ENCODE assay signal across 8 mouse cellular contexts in the genomic region with DNA sequence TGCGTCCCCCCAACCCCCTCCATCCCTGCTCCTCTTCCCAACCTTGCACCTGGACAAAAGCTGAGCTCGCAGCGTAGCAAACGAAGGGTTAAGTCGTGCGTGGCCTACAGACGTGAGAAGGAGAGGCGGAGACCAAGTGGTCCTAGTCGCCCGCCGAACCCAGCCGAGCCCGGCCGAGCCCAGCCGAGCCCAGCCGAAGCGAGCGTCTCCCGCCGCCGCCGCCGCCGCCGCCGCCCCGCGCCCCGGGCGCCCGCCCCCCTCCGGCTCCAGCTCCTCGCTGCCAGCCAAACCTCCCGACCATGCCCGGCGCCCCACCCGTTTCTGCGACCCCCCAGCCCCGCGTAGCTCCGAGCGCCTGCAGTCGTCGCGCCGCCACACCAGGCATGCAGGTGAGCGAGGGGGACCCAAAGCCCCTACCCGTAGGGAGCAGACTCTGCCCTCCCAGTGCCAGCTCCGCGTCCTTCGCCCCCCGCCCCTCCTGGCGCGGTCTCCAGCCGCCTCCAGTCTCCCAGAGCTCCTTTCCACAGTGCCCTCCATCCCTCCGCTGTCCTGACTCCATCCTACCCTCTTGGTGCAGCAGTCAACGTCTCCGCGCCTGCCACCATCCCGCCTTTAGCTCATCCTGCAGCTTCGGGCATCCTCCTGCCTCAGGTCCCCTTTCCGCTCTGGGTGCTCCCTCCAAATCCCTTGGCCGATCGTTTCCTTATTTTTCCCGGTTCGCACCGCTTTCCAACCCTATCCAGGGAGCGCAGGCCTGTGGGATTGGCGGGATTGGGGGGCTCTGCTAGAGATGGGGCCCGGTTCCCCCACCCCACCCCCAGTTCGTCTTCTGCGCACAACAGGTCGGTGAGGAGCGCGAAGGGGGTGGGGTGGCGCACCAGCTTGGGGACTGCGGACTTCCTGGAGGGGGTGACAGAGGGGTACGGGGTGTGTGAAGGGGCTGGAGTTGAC. TPM values are rescaled to one million over a fixed set of nuclear protein-coding genes. Genes with fewer than 3 reads are reported as not detected.
A peak's percentile ranks its signal among the peaks of the same experiment; 100 is the strongest.
DNase-seq lines count a peak whose midpoint lies in the region; ATAC-seq lines count a peak whose summit lies in the region.

Pianp (plus strand) TSS at position 144 of the 951 bp plus-strand sequence.

- peak within 1 kb of the TSS; percentile 94 for H3K4me2 ChIP-seq in intestine, embryonic 14.5 days (ENCODE audit: low read length)

- peak; percentile 77 to 90 for DNase-seq in adrenal gland, adult (ENCODE audit: inconsistent age in 2 of 2, low spot score in 1 of 2)
- DNase-seq in embryo, embryonic 10 days (ENCODE audit: low spot score): peak; percentile 74
- peak; percentile 60 to 66 for DNase-seq in gastrocnemius, postnatal 36 days
- peak; percentile 91 for DNase-seq in intestine, embryonic 14.5 days (ENCODE audit: low spot score)
- peak; percentile 80 to 90 for DNase-seq in left cerebral cortex, postnatal 25 days (ENCODE audit: low spot score in 2 of 2)
- peak; percentile 92 for DNase-seq in right cerebral cortex, postnatal 10 days (ENCODE audit: low spot score in 2 of 2)
- peak; percentile 85 for DNase-seq in urinary bladder, postnatal 25 days (ENCODE audit: low spot score)

- H3K4me3 ChIP-seq in intestine, embryonic 14.5 days (ENCODE audit: low read depth, low read length): peak within 1 kb of the TSS; percentile 49

- H3K9me3 ChIP-seq in intestine, embryonic 14.5 days (ENCODE audit: control insufficient read depth, low read length): no peaks in the 10 kb centered on the region

- peaks cover 78% of the 10 kb centered on the region for H3K27me3 ChIP-seq in intestine, embryonic 14.5 days (replicated peaks; ENCODE audit: control insufficient read depth, insufficient read depth, low read length)

- under 1% methylated on average over 76 of the region's 78 CpGs for WGBS in intestine, embryonic 14.5 days

- no peak within 1 kb of the TSS for H3K27ac ChIP-seq in intestine, embryonic 14.5 days (ENCODE audit: low read depth)

- intact Hi-C loops in gastrocnemius, postnatal 36 days (cut with DNase I): no loop called here
- intact Hi-C loops in left cerebral cortex, postnatal 25 days (cut with DNase I): loop anchor here (2.0 kb wide), 2 partner anchors 60 to 140 kb away; partner anchors contain the start of gene P3h3

- peaks cover 9% of the 10 kb centered on the region; the same call in 1 of the 2 replicates for H3K4me1 ChIP-seq in intestine, embryonic 14.5 days (replicated peaks; ENCODE audit: control insufficient read depth, insufficient read depth, low read length)

- peak within 1 kb of the TSS; percentile 47 for H3K9ac ChIP-seq in intestine, embryonic 14.5 days (ENCODE audit: low read length)

- no peaks in the 10 kb centered on the region for H3K36me3 ChIP-seq in intestine, embryonic 14.5 days (ENCODE audit: control insufficient read depth, insufficient read depth, low read length)

- ATAC-seq in intestine, embryonic 14.5 days (replicated peaks; ENCODE audit: low FRiP score, low TSS enrichment, low read depth): peak; percentile 65
- ATAC-seq in megakaryocyte progenitor cell, adult 5-6 weeks (replicated peaks; ENCODE audit: poor library complexity): peak; percentile 92

RNA-seq across cellular contexts. Expression of gene Pianp, which starts in this region (rescaled TPM):
- 1 to 10 TPM in 1 of 2 experiments, under 1 TPM in 1; 0.10 to 1.3 TPM for total RNA-seq in gastrocnemius, postnatal 36 days (2021)
- 0.85 and 1.2 TPM in 2 replicates for polyA plus RNA-seq in intestine, embryonic 14.5 days (2014; fragmentation: Nextera tagmentation; extraction: Ambion mirVana)
- 100 to 1,000 TPM; 169 to 181 TPM for total RNA-seq in left cerebral cortex, postnatal 25 days (2021)
- total RNA-seq in megakaryocyte progenitor cell, adult 5-6 weeks (2015): 0.15 TPM in 1 of 2 replicates, not detected in the other
- not detected in 2 replicates for total RNA-seq in megakaryocyte progenitor cell, adult 5-6 weeks (2017)

Comparison
In these comparisons a context has a peak if more than half of its experiments do, and no peak if none do; other contexts are left out.
1. RNA of gene Pianp (total RNA-seq): 169 to 181 TPM in left cerebral cortex, postnatal 25 days; 0.10 to 1.3 TPM in gastrocnemius, postnatal 36 days and 0.15 TPM in megakaryocyte progenitor cell, adult 5-6 weeks; every median in the first group is over 10 times any median in the second.
2. Peak in ATAC-seq in megakaryocyte progenitor cell, adult 5-6 weeks; RNA of the gene not detected or under 1 TPM.
3. Peak in every context shown above with its lines, with median percentiles within 50 percentile points of each other: DNase-seq.